Mouse (Mus musculus) liver, embryonic 14.5 days (tissue): ENCODE measurements around the gene Gm4553.
"Not testable (repeated sequence)": the region's sequence is repeated elsewhere in the genome, so short reads cannot be mapped to it uniquely, and the experiment has no call there.

Experiments
- CTCF ChIP-seq: IDR thresholded peaks from 2 replicates; pipeline ENCODE4 v1.5.1; 2016; ENCODE audit warnings: antibody characterized with exemption, low read depth, control low read depth
- EP300 ChIP-seq: IDR thresholded peaks from 2 replicates; pipeline ENCODE4 v1.6.1; 2016; ENCODE audit warnings: antibody characterized with exemption, low read depth

GRCm38 (mm10) chr7:142157013-142157412, 8.5 kb downstream of the Gm4553 start, which contains the start of gene Gm29735:
- not testable (repeated sequence) for TF ChIP-seq CTCF, EP300
